Mouse (Mus musculus) hindbrain, embryonic 12.5 days (tissue): ENCODE measurements around the gene Wdr18. TPM values are rescaled to one million over a fixed set of nuclear protein-coding genes. Genes with fewer than 3 reads are reported as not detected.
A peak's percentile ranks its signal among the peaks of the same experiment; 100 is the strongest.

ENCODE experiments used
- ATAC-seq: fragments of 200-750 bp; cut with Nextera tagmentation; 2 replicates; pipeline ENCODE4 v1.8.0; 2017; ENCODE audit warnings: moderate TSS enrichment; ENCODE audit not compliant: low FRiP score
- H3K27ac ChIP-seq: fragments of 300-500 bp; sonication (generic); 2 replicates; pipeline ENCODE4 v1.5.1; 2016; ENCODE audit warnings: mild to moderate bottlenecking
- H3K27me3 ChIP-seq: fragments of 300-500 bp; sonication (generic); 2 replicates; pipeline ENCODE4 v1.6.1; 2016; ENCODE audit warnings: mild to moderate bottlenecking
- H3K36me3 ChIP-seq: fragments of 300-500 bp; sonication (generic); 2 replicates; pipeline ENCODE4 v1.6.1; 2016; ENCODE audit warnings: mild to moderate bottlenecking
- H3K4me1 ChIP-seq: fragments of 300-500 bp; sonication (generic); 2 replicates; pipeline ENCODE4 v1.6.1; 2016
- H3K4me2 ChIP-seq: fragments of 300-500 bp; sonication (generic); replicated peaks from 2 replicates; pipeline ENCODE4 v1.6.1; 2016; ENCODE audit warnings: mild to moderate bottlenecking
- H3K4me3 ChIP-seq: fragments of 300-500 bp; sonication (generic); 2 replicates; pipeline ENCODE4 v1.5.1; 2016; ENCODE audit warnings: mild to moderate bottlenecking
- H3K9ac ChIP-seq: fragments of 300-500 bp; sonication (generic); 2 replicates; pipeline ENCODE4 v1.6.1; 2016; ENCODE audit warnings: mild to moderate bottlenecking, moderate library complexity
- H3K9me3 ChIP-seq: fragments of 300-500 bp; sonication (generic); replicated peaks from 2 replicates; pipeline ENCODE4 v1.6.1; 2016; ENCODE audit warnings: mild to moderate bottlenecking
- WGBS: fragments of 180-500 bp; shearing (Covaris S2); methylation state at CpG from one replicate; pipeline ENCODE4 v1.1.7; 2016; 5-methylcytosine and 5-hydroxymethylcytosine counted together
- polyA plus RNA-seq: library from polyadenylated mRNA; unstranded; fragments of >200 nt; fragmentation: Nextera tagmentation; extraction: Ambion mirVana; gene quantifications from 2 replicates; pipeline ENCODE4 v1.2.1, GENCODE M21; 2016

Gene Wdr18
- polyA plus RNA-seq, 1 experiment from 2014 or later: 100 TPM

DNA sequence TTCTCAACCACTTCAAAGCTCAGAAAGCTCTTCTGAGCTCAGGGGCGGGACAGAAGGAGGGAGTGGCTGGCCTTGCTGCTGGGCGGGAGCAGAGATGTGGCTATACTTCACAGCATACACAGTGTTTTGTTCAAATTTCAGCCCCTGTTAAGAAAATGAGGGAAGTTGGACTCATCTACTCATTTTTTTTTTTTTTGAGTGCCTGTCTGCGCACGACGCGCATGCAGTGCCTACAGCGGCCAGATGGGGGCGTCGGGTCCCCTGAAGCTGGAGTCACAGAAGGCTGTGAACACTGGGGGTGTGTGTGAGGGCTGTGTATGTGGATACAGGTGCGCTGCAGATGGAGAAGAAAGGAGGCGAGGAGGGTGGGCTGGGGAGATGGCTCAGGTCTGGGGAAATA, 27.0 kb downstream of the Wdr18 start:
- Histone ChIP-seq H3K4me1 (peaks cover 36% of the 10 kb centered on the region), H3K36me3 (no peaks in the 10 kb centered on the region), H3K4me2 (peak overlapping the region; percentile 24), H3K9ac (no peak overlapping the region), H3K27me3 (peaks cover 46% of the 10 kb centered on the region), H3K9me3 (0 out of 2 replicates have a peak, but pooled peaks cover 3% of the 10 kb centered on the region), H3K27ac (no peak overlapping the region), H3K4me3 (no peak overlapping the region; the same call in 1 of the 2 replicates)
- 4% methylated on average over 11 of the region's 11 CpGs for WGBS
- no peak for ATAC-seq

GRCm38 (mm10) chr10:79987771-79988505, 28.0 kb downstream of the Wdr18 start:
- H3K4me1 ChIP-seq: peaks cover 29% of the 10 kb centered on the region
- peak overlapping the region; percentile 56 for H3K4me2 ChIP-seq
- peak overlapping the region; percentile 35; the same call in 1 of the 2 replicates for H3K27ac ChIP-seq
- H3K4me3 ChIP-seq: peak overlapping the region; percentile 47
- no peak for ATAC-seq
- H3K27me3 ChIP-seq: peaks cover 46% of the 10 kb centered on the region
- WGBS: 7% methylated on average over 27 of the region's 27 CpGs
- H3K9ac ChIP-seq: peak overlapping the region; percentile 60
- 0 out of 2 replicates have a peak, but pooled peaks cover 3% of the 10 kb centered on the region for H3K9me3 ChIP-seq
- H3K36me3 ChIP-seq: no peaks in the 10 kb centered on the region

GRCm38 (mm10) chr10:79988506-79989271, 28.7 kb downstream of the Wdr18 start, which contains the start of gene Cnn2:
Gene Cnn2 (plus strand): TSS chr10:79988584.
- Histone ChIP-seq H3K9me3 (0 out of 2 replicates have a peak, but pooled peaks cover 3% of the 10 kb centered on the region), H3K4me3 (peak within 1 kb of the TSS; percentile 47), H3K9ac (peak within 1 kb of the TSS; percentile 60), H3K4me2 (peak within 1 kb of the TSS; percentile 56), H3K4me1 (peaks cover 22% of the 10 kb centered on the region), H3K27ac (peak within 1 kb of the TSS; percentile 35), H3K27me3 (peaks cover 46% of the 10 kb centered on the region), H3K36me3 (no peaks in the 10 kb centered on the region)
- ATAC-seq: no peak
- WGBS: 1% methylated on average over 59 of the region's 59 CpGs

- ATAC-seq: no peak
- Histone ChIP-seq H3K4me1 (peaks cover 22% of the 10 kb centered on the region), H3K9ac (peak overlapping the region; percentile 60), H3K4me3 (peak overlapping the region; percentile 47), H3K27me3 (peaks cover 46% of the 10 kb centered on the region), H3K27ac (no peak overlapping the region), H3K9me3 (0 out of 2 replicates have a peak, but pooled peaks cover 3% of the 10 kb centered on the region), H3K36me3 (no peaks in the 10 kb centered on the region), H3K4me2 (peak overlapping the region; percentile 56)
- WGBS: 30% methylated on average over 8 of the region's 8 CpGs
These were observed 29.4 kb downstream of the Wdr18 start for GRCm38 (mm10) chr10:79989272-79989786.

- H3K4me2 ChIP-seq: peak overlapping the region; percentile 56
- 15% methylated on average over 15 of the region's 15 CpGs for WGBS
- no peak overlapping the region for H3K9ac ChIP-seq
- peaks cover 22% of the 10 kb centered on the region for H3K4me1 ChIP-seq
- peak overlapping the region; percentile 47 for H3K4me3 ChIP-seq
- no peak overlapping the region for H3K27ac ChIP-seq
- H3K27me3 ChIP-seq: peaks cover 46% of the 10 kb centered on the region
- no peaks in the 10 kb centered on the region for H3K36me3 ChIP-seq
- no peak for ATAC-seq
- H3K9me3 ChIP-seq: 0 out of 2 replicates have a peak, but pooled peaks cover 3% of the 10 kb centered on the region
These were observed 29.9 kb downstream of the Wdr18 start for GRCm38 (mm10) chr10:79989870-79990269.

- Histone ChIP-seq H3K4me3 (no peak overlapping the region), H3K27me3 (peaks cover 46% of the 10 kb centered on the region), H3K9ac (no peak overlapping the region), H3K9me3 (0 out of 2 replicates have a peak, but pooled peaks cover 3% of the 10 kb centered on the region), H3K4me1 (peaks cover 17% of the 10 kb centered on the region), H3K36me3 (no peaks in the 10 kb centered on the region), H3K27ac (no peak overlapping the region), H3K4me2 (no peak overlapping the region)
- 55% methylated on average over 12 of the region's 12 CpGs for WGBS
- ATAC-seq: no peak
These were observed 31.1 kb downstream of the Wdr18 start for GRCm38 (mm10) chr10:79991099-79991498.

DNA sequence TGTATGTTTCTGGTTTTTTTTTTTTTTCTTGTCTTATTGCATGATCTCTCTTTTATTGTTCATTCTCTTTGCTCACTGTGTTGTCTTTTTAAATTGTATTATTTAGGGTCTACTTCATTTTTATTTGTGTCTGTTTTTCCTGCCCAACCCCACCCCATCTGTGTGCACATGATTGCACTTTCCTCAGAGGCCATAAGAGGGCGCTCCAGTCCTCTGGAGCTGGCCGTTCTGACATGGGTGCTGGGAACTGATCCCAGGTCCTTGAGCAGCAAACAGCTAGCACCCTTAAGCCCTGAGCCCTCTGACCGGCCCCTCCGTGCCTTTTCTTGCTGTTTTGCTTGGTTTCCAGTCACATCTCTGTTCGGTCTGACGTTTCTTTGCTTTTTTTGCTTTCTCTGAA, 31.6 kb downstream of the Wdr18 start:
- H3K4me3 ChIP-seq: no peak overlapping the region
- no peak overlapping the region for H3K4me2 ChIP-seq
- no peak overlapping the region for H3K27ac ChIP-seq
- no peaks in the 10 kb centered on the region for H3K36me3 ChIP-seq
- 89% methylated on average over 6 of the region's 6 CpGs for WGBS
- 0 out of 2 replicates have a peak, but pooled peaks cover 3% of the 10 kb centered on the region for H3K9me3 ChIP-seq
- no peak overlapping the region for H3K9ac ChIP-seq
- peaks cover 16% of the 10 kb centered on the region for H3K4me1 ChIP-seq
- H3K27me3 ChIP-seq: peaks cover 46% of the 10 kb centered on the region
- ATAC-seq: no peak

DNA sequence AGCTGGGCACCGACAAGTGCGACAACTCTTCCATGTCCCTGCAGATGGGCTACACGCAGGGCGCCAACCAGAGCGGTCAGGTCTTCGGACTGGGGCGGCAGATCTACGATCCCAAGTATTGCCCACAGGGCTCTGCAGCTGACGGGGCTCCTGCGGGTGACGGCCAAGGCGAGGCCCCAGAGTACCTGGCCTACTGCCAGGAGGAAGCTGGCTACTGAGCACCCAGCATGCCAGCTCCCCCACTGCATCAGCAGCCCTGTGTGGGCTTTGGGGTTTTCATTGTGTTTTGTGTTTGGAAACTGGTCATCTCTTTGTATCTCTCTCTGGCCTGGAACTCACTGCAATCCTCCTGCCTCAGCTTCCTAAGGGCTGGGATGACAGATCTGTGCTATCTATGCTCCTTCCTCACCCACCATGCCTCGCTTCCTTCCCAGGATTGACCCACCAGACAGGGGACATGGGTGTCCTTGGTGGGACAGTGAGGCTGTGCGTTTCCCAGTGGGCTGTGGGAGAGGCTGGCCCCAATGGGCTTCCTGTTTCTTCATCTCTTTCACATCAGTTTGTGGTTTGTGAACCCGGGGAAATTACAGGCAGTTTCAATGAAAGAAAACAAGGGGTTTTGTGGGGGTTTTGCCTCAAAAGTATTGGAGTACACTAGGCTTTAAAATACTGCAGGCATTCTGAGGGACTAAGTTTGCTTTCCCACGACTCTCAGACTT, 34.6 kb downstream of the Wdr18 start:
- Histone ChIP-seq H3K27ac (no peak overlapping the region), H3K27me3 (peaks cover 28% of the 10 kb centered on the region), H3K4me1 (peaks cover 16% of the 10 kb centered on the region), H3K36me3 (no peaks in the 10 kb centered on the region), H3K9me3 (0 out of 2 replicates have a peak, but pooled peaks cover 3% of the 10 kb centered on the region), H3K9ac (no peak overlapping the region), H3K4me3 (no peak overlapping the region), H3K4me2 (no peak overlapping the region)
- 91% methylated on average over 16 of the region's 16 CpGs for WGBS
- ATAC-seq: no peak

- Histone ChIP-seq H3K9me3 (0 out of 2 replicates have a peak, but pooled peaks cover 3% of the 10 kb centered on the region), H3K36me3 (no peaks in the 10 kb centered on the region), H3K27ac (no peak overlapping the region), H3K4me2 (0 out of 2 replicates have a peak overlapping the region, but pooled peaks have one; percentile 76), H3K4me3 (no peak overlapping the region), H3K27me3 (peaks cover 19% of the 10 kb centered on the region), H3K4me1 (peaks cover 12% of the 10 kb centered on the region), H3K9ac (no peak overlapping the region)
- ATAC-seq: no peak
- WGBS: 79% methylated on average over 1 of the region's 1 CpGs
These were observed 35.7 kb downstream of the Wdr18 start for GRCm38 (mm10) chr10:79995636-79996035.

- ATAC-seq: peak; percentile 87
- Histone ChIP-seq H3K4me1 (peaks cover 12% of the 10 kb centered on the region), H3K9ac (peak within 1 kb of the TSS; percentile 44), H3K27ac (peak within 1 kb of the TSS; percentile 75), H3K27me3 (peaks cover 16% of the 10 kb centered on the region), H3K9me3 (0 out of 2 replicates have a peak, but pooled peaks cover 3% of the 10 kb centered on the region), H3K36me3 (no peaks in the 10 kb centered on the region), H3K4me3 (peak within 1 kb of the TSS; percentile 47), H3K4me2 (peak within 1 kb of the TSS; percentile 76)
- under 1% methylated on average over 34 of the region's 34 CpGs for WGBS
These were observed 36.5 kb downstream of the Wdr18 start, which contains the start of gene Abca7 for GRCm38 (mm10) chr10:79996272-79997033. Gene Abca7 (plus strand): TSS chr10:79996494.
